Mouse (Mus musculus) left cerebral cortex, adult 2 months (tissue): Measurements from ENCODE around the gene Gpr180. TPM values are rescaled to one million over a fixed set of nuclear protein-coding genes. Genes with fewer than 3 reads are reported as not detected.
A peak's percentile ranks its signal among the peaks of the same experiment; 100 is the strongest.
"Not testable (repeated sequence)": the region's sequence is repeated elsewhere in the genome, so short reads cannot be mapped to it uniquely, and the experiment has no call there.

ENCODE experiments used
- DNase-seq, 2 experiments: peaks; one replicate each; pipeline ENCODE4 v3.0.0; 2021 to 2022; ENCODE audit warnings: low spot score in 2 of 2, mixed read lengths in 1 of 2; ENCODE audit errors: extremely low spot score in 1 of 2
- H3K27ac ChIP-seq: fragments of 200-600 bp; 2 replicates; pipeline ENCODE4 v1.8.1; 2022
- H3K4me3 ChIP-seq: fragments of 200-600 bp; 2 replicates; pipeline ENCODE4 v1.8.1; 2022
- CTCF ChIP-seq: fragments of 200-600 bp; IDR thresholded peaks from 2 replicates; pipeline ENCODE4 v1.8.1; 2022; ENCODE audit warnings: antibody characterized with exemption, mild to moderate bottlenecking, moderate library complexity
- intact Hi-C: fragments of 180-260 bp; cut with DNase I; formaldehyde crosslinking; loops from one replicate; pipeline ENCODE4 v1.15.1; 2025
- total RNA-seq, 2 experiments: library from RNA; stranded (reverse); gene quantifications; 2 replicates each; pipeline ENCODE4 v1.2.3; 2021

Gpr180 gene
- total RNA-seq, 2 experiments from 2014 or later = 28.9 to 32.6 TPM

- DNase-seq = no peak
Measured at GRCm38 (mm10) chr14:118126301-118126700, 10.7 kb upstream of the Gpr180 start.

GRCm38 (mm10) chr14:118131472-118131871 lies 5.5 kb upstream of the Gpr180 start:
- TF ChIP-seq CTCF = no peak
- no peak overlapping the region for H3K27ac ChIP-seq
- no peak for DNase-seq
- peak overlapping the region; percentile 95 for H3K4me3 ChIP-seq
- intact Hi-C loops = loop anchor here (5.0 kb wide), 1 partner anchor 169 kb away; no protein-coding TSS in a partner anchor

More at GRCm38 (mm10) chr14:118126301-118126700, 10.7 kb upstream of the Gpr180 start:
- intact Hi-C loops = no loop called here
- TF ChIP-seq CTCF = no peak
- Histone ChIP-seq H3K27ac (no peak overlapping the region), H3K4me3 (no peak overlapping the region)

GRCm38 (mm10) chr14:118131931-118132641 lies 4.9 kb upstream of the Gpr180 start:
- Histone ChIP-seq H3K4me3 (peak overlapping the region; percentile 95), H3K27ac (peak overlapping the region; percentile 89)
- intact Hi-C loops = loop anchor here (1.0 to 5.0 kb wide), 2 partner anchors 43 to 170 kb away; no protein-coding TSS in a partner anchor
- TF ChIP-seq CTCF = no peak
- no peak for DNase-seq

GRCm38 (mm10) chr14:118132642-118132977 lies 4.3 kb upstream of the Gpr180 start, which contains the start of gene Tgds:
Tgds (minus strand) TSS chr14:118132755.
- Histone ChIP-seq H3K4me3 (peak within 1 kb of the TSS; percentile 95), H3K27ac (peak within 1 kb of the TSS; percentile 89)
- DNase-seq = peak; percentile 98 to 99
- no peak for TF ChIP-seq CTCF
- intact Hi-C loops = loop anchor here (1.0 to 5.0 kb wide), 2 partner anchors 43 to 170 kb away; no protein-coding TSS in a partner anchor

GRCm38 (mm10) chr14:118137487-118137886 lies 529 bp downstream of the Gpr180 start:
- no peak for TF ChIP-seq CTCF
- Histone ChIP-seq H3K27ac (peak overlapping the region; percentile 91), H3K4me3 (peak overlapping the region; percentile 87)
- DNase-seq = no peak
- intact Hi-C loops = loop anchor here (5.0 kb wide), 1 partner anchor 130 kb away; no protein-coding TSS in a partner anchor

- no peak for TF ChIP-seq CTCF
- Histone ChIP-seq H3K4me3 (no peak overlapping the region), H3K27ac (no peak overlapping the region)
- intact Hi-C loops = no loop called here
- no peak for DNase-seq
Measured at GRCm38 (mm10) chr14:118142283-118142682, 5.3 kb downstream of the Gpr180 start.

GRCm38 (mm10) chr14:118148046-118148445 lies 11.1 kb downstream of the Gpr180 start:
- Histone ChIP-seq H3K27ac (no peak overlapping the region), H3K4me3 (no peak overlapping the region)
- intact Hi-C loops = no loop called here
- no peak for DNase-seq
- TF ChIP-seq CTCF = no peak

- no peak for TF ChIP-seq CTCF
- DNase-seq = no peak
- Histone ChIP-seq H3K27ac (no peak overlapping the region), H3K4me3 (no peak overlapping the region)
- intact Hi-C loops = no loop called here
Measured at GRCm38 (mm10) chr14:118148554-118148953, 11.6 kb downstream of the Gpr180 start.

- no peak overlapping the region for H3K4me3 ChIP-seq
- DNase-seq = no peak
- intact Hi-C loops = no loop called here
- TF ChIP-seq CTCF = no peak
- H3K27ac ChIP-seq = no peak overlapping the region; the same call in 1 of the 2 replicates
Measured at GRCm38 (mm10) chr14:118150656-118151551, 13.9 kb downstream of the Gpr180 start.

- no peak overlapping the region; the same call in 1 of the 2 replicates for H3K27ac ChIP-seq
- intact Hi-C loops = loop anchor here (2.0 kb wide), 1 partner anchor 147 kb away; no protein-coding TSS in a partner anchor
- peak; percentile 47 for TF ChIP-seq CTCF
- no peak for DNase-seq
- no peak overlapping the region for H3K4me3 ChIP-seq
Measured at GRCm38 (mm10) chr14:118151651-118152293, 14.8 kb downstream of the Gpr180 start.

- TF ChIP-seq CTCF = no peak
- Histone ChIP-seq H3K4me3 (no peak overlapping the region), H3K27ac (no peak overlapping the region)
- no peak for DNase-seq
- intact Hi-C loops = loop anchor here (2.0 kb wide), 1 partner anchor 147 kb away; no protein-coding TSS in a partner anchor
Measured at GRCm38 (mm10) chr14:118152294-118152651, 15.3 kb downstream of the Gpr180 start.

- not testable (repeated sequence) for H3K27ac ChIP-seq, DNase-seq, H3K4me3 ChIP-seq
- intact Hi-C loops = loop anchor here (5.0 kb wide), 1 partner anchor 436 kb away; no protein-coding TSS in a partner anchor
Measured at GRCm38 (mm10) chr14:118156056-118156455, 19.1 kb downstream of the Gpr180 start.
